Mouse (Mus musculus) hindbrain, embryonic 15.5 days (tissue): ENCODE data around the gene Fam160a1. TPM values are rescaled to one million over a fixed set of nuclear protein-coding genes. Genes with fewer than 3 reads are reported as not detected.

ENCODE experiments used
- ATAC-seq: fragments of 200-750 bp; cut with Nextera tagmentation; 2 replicates; pipeline ENCODE4 v1.8.0; 2017; ENCODE audit warnings: low read depth, moderate number of reproducible peaks, moderate TSS enrichment; ENCODE audit not compliant: low FRiP score
- H3K27ac ChIP-seq: fragments of 300-500 bp; sonication (generic); replicated peaks from 2 replicates; pipeline ENCODE4 v1.5.1; 2015; ENCODE audit warnings: mild to moderate bottlenecking, inconsistent platforms
- H3K27me3 ChIP-seq: fragments of 300-500 bp; sonication (generic); 2 replicates; pipeline ENCODE4 v1.6.1; 2015; ENCODE audit warnings: control low read depth, inconsistent platforms
- H3K36me3 ChIP-seq: fragments of 300-500 bp; sonication (generic); 2 replicates; pipeline ENCODE4 v1.6.1; 2015; ENCODE audit warnings: control low read depth, inconsistent platforms
- H3K4me1 ChIP-seq: fragments of 300-500 bp; sonication (generic); replicated peaks from 2 replicates; pipeline ENCODE4 v1.6.1; 2015; ENCODE audit warnings: control low read depth, inconsistent platforms
- H3K4me2 ChIP-seq: fragments of 300-500 bp; sonication (generic); 2 replicates; pipeline ENCODE4 v1.6.1; 2015; ENCODE audit warnings: moderate library complexity, mild to moderate bottlenecking, inconsistent platforms
- H3K4me3 ChIP-seq: fragments of 300-500 bp; sonication (generic); 2 replicates; pipeline ENCODE4 v1.5.1; 2015; ENCODE audit warnings: mild to moderate bottlenecking, inconsistent platforms
- H3K9ac ChIP-seq: fragments of 300-500 bp; sonication (generic); 2 replicates; pipeline ENCODE4 v1.6.1; 2015; ENCODE audit warnings: inconsistent platforms
- H3K9me3 ChIP-seq: fragments of 300-500 bp; sonication (generic); 2 replicates; pipeline ENCODE4 v1.6.1; 2016; ENCODE audit warnings: control low read depth, inconsistent platforms
- WGBS: fragments of 180-500 bp; shearing (Covaris S2); methylation state at CpG from one replicate; pipeline ENCODE4 v1.1.7; 2015; 5-methylcytosine and 5-hydroxymethylcytosine counted together
- polyA plus RNA-seq: library from polyadenylated mRNA; unstranded; fragments of >200 nt; fragmentation: Nextera tagmentation; extraction: Ambion mirVana; gene quantifications from 2 replicates; pipeline ENCODE4 v1.2.1, GENCODE M21; 2015

Fam160a1 gene
- polyA plus RNA-seq, 1 experiment from 2014 or later = 0.60 TPM

- WGBS = 57% methylated on average over 3 of the region's 3 CpGs
- Histone ChIP-seq H3K9ac (no peak overlapping the region), H3K9me3 (no peaks in the 10 kb centered on the region), H3K4me2 (no peak overlapping the region), H3K27ac (no peak overlapping the region), H3K36me3 (no peaks in the 10 kb centered on the region), H3K4me1 (no peaks in the 10 kb centered on the region), H3K4me3 (no peak overlapping the region), H3K27me3 (no peaks in the 10 kb centered on the region)
- no peak for ATAC-seq
Measured at GRCm38 (mm10) chr3:85693013-85693412, 124.1 kb downstream of the Fam160a1 start.

- H3K36me3 ChIP-seq = no peaks in the 10 kb centered on the region
- no peak for ATAC-seq
- H3K27ac ChIP-seq = no peak overlapping the region
- no peak overlapping the region for H3K4me2 ChIP-seq
- H3K4me3 ChIP-seq = no peak overlapping the region
- 66% methylated on average over 4 of the region's 4 CpGs for WGBS
- no peak overlapping the region for H3K9ac ChIP-seq
- no peaks in the 10 kb centered on the region for H3K9me3 ChIP-seq
- H3K27me3 ChIP-seq = no peaks in the 10 kb centered on the region
- H3K4me1 ChIP-seq = no peaks in the 10 kb centered on the region
Measured at GRCm38 (mm10) chr3:85691134-85691533, 126.0 kb downstream of the Fam160a1 start.

- Histone ChIP-seq H3K36me3 (no peaks in the 10 kb centered on the region), H3K9me3 (no peaks in the 10 kb centered on the region), H3K4me3 (no peak overlapping the region), H3K27me3 (no peaks in the 10 kb centered on the region), H3K27ac (no peak overlapping the region), H3K4me1 (no peaks in the 10 kb centered on the region), H3K4me2 (no peak overlapping the region), H3K9ac (no peak overlapping the region)
- WGBS = 96% methylated on average over 14 of the region's 14 CpGs
- ATAC-seq = no peak
Measured at GRCm38 (mm10) chr3:85688341-85688740, 128.8 kb downstream of the Fam160a1 start.

- Histone ChIP-seq H3K27ac (no peak overlapping the region), H3K4me1 (no peaks in the 10 kb centered on the region), H3K9me3 (no peaks in the 10 kb centered on the region), H3K27me3 (no peaks in the 10 kb centered on the region), H3K36me3 (no peaks in the 10 kb centered on the region), H3K9ac (no peak overlapping the region), H3K4me2 (no peak overlapping the region), H3K4me3 (no peak overlapping the region)
- ATAC-seq = no peak
- WGBS = 92% methylated on average over 8 of the region's 8 CpGs
Measured at GRCm38 (mm10) chr3:85685271-85685670, 131.8 kb downstream of the Fam160a1 start.

- ATAC-seq = no peak
- Histone ChIP-seq H3K36me3 (no peaks in the 10 kb centered on the region), H3K4me3 (no peak overlapping the region), H3K27me3 (no peaks in the 10 kb centered on the region), H3K9me3 (no peaks in the 10 kb centered on the region), H3K9ac (no peak overlapping the region), H3K4me1 (no peaks in the 10 kb centered on the region), H3K4me2 (no peak overlapping the region), H3K27ac (no peak overlapping the region)
- WGBS = 89% methylated on average over 5 of the region's 5 CpGs
Measured at GRCm38 (mm10) chr3:85683618-85684017, 133.5 kb downstream of the Fam160a1 start.

GRCm38 (mm10) chr3:85681136-85681535, 136.0 kb downstream of the Fam160a1 start:
- no peak overlapping the region for H3K4me2 ChIP-seq
- H3K27me3 ChIP-seq = no peaks in the 10 kb centered on the region
- H3K9ac ChIP-seq = no peak overlapping the region
- WGBS = 79% methylated on average over 7 of the region's 7 CpGs
- no peak for ATAC-seq
- no peak overlapping the region for H3K4me3 ChIP-seq
- H3K36me3 ChIP-seq = no peaks in the 10 kb centered on the region
- H3K27ac ChIP-seq = no peak overlapping the region
- H3K4me1 ChIP-seq = no peaks in the 10 kb centered on the region
- H3K9me3 ChIP-seq = no peaks in the 10 kb centered on the region

GRCm38 (mm10) chr3:85679960-85680359, 137.1 kb downstream of the Fam160a1 start:
- whole genome bisulfite sequencing = 84% methylated on average over 5 of the region's 5 CpGs

GRCm38 (mm10) chr3:85679312-85679933, 137.7 kb downstream of the Fam160a1 start:
- no peak overlapping the region for H3K9ac ChIP-seq
- WGBS = 87% methylated on average over 8 of the region's 8 CpGs
- no peak for ATAC-seq

More at GRCm38 (mm10) chr3:85679960-85680359, 137.1 kb downstream of the Fam160a1 start:
- H3K4me3 ChIP-seq = no peak overlapping the region
- H3K27me3 ChIP-seq = no peaks in the 10 kb centered on the region
- no peak overlapping the region for H3K27ac ChIP-seq
- ATAC-seq = no peak
- no peaks in the 10 kb centered on the region for H3K9me3 ChIP-seq
- H3K4me1 ChIP-seq = no peaks in the 10 kb centered on the region
- no peak overlapping the region for H3K4me2 ChIP-seq
- H3K9ac ChIP-seq = no peak overlapping the region
- H3K36me3 ChIP-seq = no peaks in the 10 kb centered on the region

GRCm38 (mm10) chr3:85677952-85678351, 139.1 kb downstream of the Fam160a1 start:
- Histone ChIP-seq H3K36me3 (no peaks in the 10 kb centered on the region), H3K4me3 (no peak overlapping the region), H3K27ac (no peak overlapping the region), H3K4me2 (no peak overlapping the region), H3K9me3 (no peaks in the 10 kb centered on the region), H3K9ac (no peak overlapping the region), H3K27me3 (no peaks in the 10 kb centered on the region), H3K4me1 (no peaks in the 10 kb centered on the region)
- no peak for ATAC-seq
- WGBS = 69% methylated on average over 3 of the region's 3 CpGs

More at GRCm38 (mm10) chr3:85679312-85679933, 137.7 kb downstream of the Fam160a1 start:
- Histone ChIP-seq H3K4me1 (no peaks in the 10 kb centered on the region), H3K27ac (no peak overlapping the region), H3K27me3 (no peaks in the 10 kb centered on the region), H3K4me2 (no peak overlapping the region), H3K36me3 (no peaks in the 10 kb centered on the region), H3K4me3 (no peak overlapping the region), H3K9me3 (no peaks in the 10 kb centered on the region)

- H3K4me3 ChIP-seq = no peak overlapping the region
- H3K9ac ChIP-seq = no peak overlapping the region
- H3K9me3 ChIP-seq = no peaks in the 10 kb centered on the region
- no peak overlapping the region for H3K27ac ChIP-seq
- H3K36me3 ChIP-seq = no peaks in the 10 kb centered on the region
- no peaks in the 10 kb centered on the region for H3K4me1 ChIP-seq
- no peak for ATAC-seq
- WGBS = 80% methylated on average over 8 of the region's 8 CpGs
- H3K4me2 ChIP-seq = no peak overlapping the region
- H3K27me3 ChIP-seq = no peaks in the 10 kb centered on the region
Measured at GRCm38 (mm10) chr3:85677133-85677532, 140.0 kb downstream of the Fam160a1 start.

- H3K4me2 ChIP-seq = no peak overlapping the region
- WGBS = 83% methylated on average over 6 of the region's 6 CpGs
Measured at GRCm38 (mm10) chr3:85669844-85670243, 147.2 kb downstream of the Fam160a1 start.

GRCm38 (mm10) chr3:85667683-85668082, 149.4 kb downstream of the Fam160a1 start:
- ATAC-seq = no peak
- no peaks in the 10 kb centered on the region for H3K9me3 ChIP-seq
- H3K27me3 ChIP-seq = no peaks in the 10 kb centered on the region
- H3K4me2 ChIP-seq = no peak overlapping the region
- no peaks in the 10 kb centered on the region for H3K4me1 ChIP-seq
- no peaks in the 10 kb centered on the region for H3K36me3 ChIP-seq
- H3K4me3 ChIP-seq = no peak overlapping the region
- WGBS = 91% methylated on average over 6 of the region's 6 CpGs
- no peak overlapping the region for H3K27ac ChIP-seq
- no peak overlapping the region for H3K9ac ChIP-seq

More at GRCm38 (mm10) chr3:85669844-85670243, 147.2 kb downstream of the Fam160a1 start:
- Histone ChIP-seq H3K36me3 (no peaks in the 10 kb centered on the region), H3K27ac (no peak overlapping the region), H3K4me3 (no peak overlapping the region), H3K9me3 (no peaks in the 10 kb centered on the region), H3K9ac (no peak overlapping the region), H3K4me1 (no peaks in the 10 kb centered on the region), H3K27me3 (no peaks in the 10 kb centered on the region)
- no peak for ATAC-seq

GRCm38 (mm10) chr3:85666736-85667135, 150.4 kb downstream of the Fam160a1 start:
- WGBS = 79% methylated on average over 12 of the region's 12 CpGs
- Histone ChIP-seq H3K9ac (no peak overlapping the region), H3K36me3 (no peaks in the 10 kb centered on the region)

More at GRCm38 (mm10) chr3:85666736-85667135, 150.4 kb downstream of the Fam160a1 start:
- Histone ChIP-seq H3K27me3 (no peaks in the 10 kb centered on the region), H3K9me3 (no peaks in the 10 kb centered on the region), H3K4me3 (no peak overlapping the region), H3K4me2 (no peak overlapping the region), H3K27ac (no peak overlapping the region), H3K4me1 (no peaks in the 10 kb centered on the region)
- ATAC-seq = no peak
